Mouse (Mus musculus): Measurements from ENCODE around the gene Eri3.

- TF ChIP-seq CTCF (IDR thresholded peaks at IDR 0.05; ENCODE audit: low read depth, low read length) (no peak), GATA1 (IDR thresholded peaks at IDR 0.05; ENCODE audit: borderline replicate concordance, low read length) (no peak)
Observed at GRCm38 (mm10) chr4:117666054-117666453, 115.9 kb downstream of the Eri3 start.

Measured in G1E (cell line).